Mouse (Mus musculus) limb, embryonic 11.5 days (tissue): Measurements from ENCODE around the gene Gprin2. TPM values are rescaled to one million over a fixed set of nuclear protein-coding genes. Genes with fewer than 3 reads are reported as not detected.

Source experiments
- ATAC-seq: fragments of 200-750 bp; cut with Nextera tagmentation; 2 replicates; pipeline ENCODE4 v1.8.0; 2017; ENCODE audit warnings: low read depth; ENCODE audit not compliant: insufficient number of reproducible peaks, low FRiP score, low TSS enrichment
- DNase-seq: peaks from one replicate; pipeline ENCODE4 v3.0.0-alpha.2; 2015; ENCODE audit warnings: low spot score
- H3K27ac ChIP-seq: fragments of 300-500 bp; sonication (generic); replicated peaks from 2 replicates; pipeline ENCODE4 v1.5.1; 2014; ENCODE audit warnings: low read depth, mild to moderate bottlenecking, low read length
- H3K27me3 ChIP-seq: fragments of 300-500 bp; sonication (generic); 2 replicates; pipeline ENCODE4 v1.6.1; 2014; ENCODE audit warnings: mild to moderate bottlenecking, low read length, mixed read lengths; ENCODE audit not compliant: control insufficient read depth, insufficient read depth
- H3K36me3 ChIP-seq: fragments of 300-500 bp; sonication (generic); 2 replicates; pipeline ENCODE4 v1.6.1; 2014; ENCODE audit warnings: mild to moderate bottlenecking, low read length, moderate library complexity, mixed read lengths; ENCODE audit not compliant: control insufficient read depth, insufficient read depth
- H3K4me1 ChIP-seq: fragments of 300-500 bp; sonication (generic); 2 replicates; pipeline ENCODE4 v1.6.1; 2014; ENCODE audit warnings: low read length, mixed read lengths; ENCODE audit not compliant: control insufficient read depth, insufficient read depth
- H3K4me2 ChIP-seq: fragments of 300-500 bp; sonication (generic); 2 replicates; pipeline ENCODE4 v1.6.1; 2014; ENCODE audit warnings: low read depth, mild to moderate bottlenecking, moderate library complexity; ENCODE audit not compliant: severe bottlenecking
- H3K4me3 ChIP-seq: fragments of 300-500 bp; sonication (generic); 2 replicates; pipeline ENCODE4 v1.5.1; 2014; ENCODE audit warnings: low read depth, low read length
- H3K9ac ChIP-seq: fragments of 300-500 bp; sonication (generic); 2 replicates; pipeline ENCODE4 v1.6.1; 2014; ENCODE audit warnings: mild to moderate bottlenecking, low read length
- H3K9me3 ChIP-seq: fragments of 300-500 bp; sonication (generic); 2 replicates; pipeline ENCODE4 v1.6.1; 2016; ENCODE audit warnings: low read length; ENCODE audit not compliant: control insufficient read depth
- WGBS: fragments of 180-500 bp; shearing (Covaris S2); extraction: QIAGEN DNeasy Blood & Tissue Kit; methylation state at CpG from one replicate; pipeline ENCODE4 v1.1.7; 2014; 5-methylcytosine and 5-hydroxymethylcytosine counted together
- polyA plus RNA-seq: library from polyadenylated mRNA; unstranded; fragments of >200 nt; fragmentation: Nextera tagmentation; extraction: Ambion mirVana; gene quantifications from 2 replicates; pipeline ENCODE4 v1.2.1, GENCODE M21; 2014

The Gprin2 gene
- polyA plus RNA-seq, 1 experiment from 2014 or later, result 0.44 TPM

DNA sequence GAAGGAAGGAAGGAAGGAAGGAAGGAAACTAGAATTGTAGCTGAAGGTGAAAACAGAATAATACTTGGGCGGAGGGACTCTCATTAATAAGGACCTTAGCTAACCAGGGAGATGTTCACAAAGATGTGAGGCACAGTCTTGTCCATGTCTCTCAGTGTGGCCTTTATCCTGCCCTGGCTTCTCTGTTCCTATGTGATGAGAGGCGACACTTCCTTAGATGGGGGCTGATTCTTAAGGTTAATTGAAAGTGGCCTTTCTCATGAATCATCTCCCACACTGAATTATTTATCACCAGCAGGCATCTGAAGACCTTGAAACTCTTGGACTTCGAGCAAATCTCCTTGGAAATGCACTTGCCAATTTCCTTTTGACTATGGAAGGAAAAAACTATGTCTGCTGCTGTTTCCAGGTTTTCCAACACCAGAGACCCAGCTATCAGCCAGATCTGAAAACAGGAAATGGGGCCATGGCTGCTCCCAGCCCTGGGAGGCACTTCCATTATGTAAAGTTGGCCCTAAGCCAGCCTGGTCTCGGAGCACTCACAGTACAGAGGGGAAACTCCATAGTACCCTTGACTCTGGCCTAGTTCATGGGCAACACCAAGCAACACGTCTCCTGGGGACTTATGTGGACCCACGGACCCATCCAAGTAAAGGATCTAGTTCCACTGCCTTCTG, 14.1 kb upstream of the Gprin2 start:
- Histone ChIP-seq H3K9me3 (no peaks in the 10 kb centered on the region), H3K4me1 (no peaks in the 10 kb centered on the region), H3K27ac (no peak overlapping the region), H3K27me3 (peaks cover 16% of the 10 kb centered on the region), H3K36me3 (no peaks in the 10 kb centered on the region), H3K4me3 (no peak overlapping the region), H3K9ac (no peak overlapping the region), H3K4me2 (no peak overlapping the region)
- WGBS, result 76% methylated on average over 6 of the region's 6 CpGs
- ATAC-seq, result no peak
- no peak for DNase-seq

- DNase-seq, result no peak
- no peak overlapping the region for H3K27ac ChIP-seq
- H3K4me1 ChIP-seq, result no peaks in the 10 kb centered on the region
- whole genome bisulfite sequencing, result 88% methylated on average over 4 of the region's 4 CpGs
- no peak overlapping the region for H3K4me2 ChIP-seq
- H3K9me3 ChIP-seq, result no peaks in the 10 kb centered on the region
- H3K9ac ChIP-seq, result no peak overlapping the region
- no peaks in the 10 kb centered on the region; the same call in 1 of the 2 replicates for H3K36me3 ChIP-seq
- no peak overlapping the region for H3K4me3 ChIP-seq
- ATAC-seq, result no peak
- no peaks in the 10 kb centered on the region for H3K27me3 ChIP-seq
These were observed 8.5 kb upstream of the Gprin2 start for GRCm38 (mm10) chr14:34209942-34210341.

DNA sequence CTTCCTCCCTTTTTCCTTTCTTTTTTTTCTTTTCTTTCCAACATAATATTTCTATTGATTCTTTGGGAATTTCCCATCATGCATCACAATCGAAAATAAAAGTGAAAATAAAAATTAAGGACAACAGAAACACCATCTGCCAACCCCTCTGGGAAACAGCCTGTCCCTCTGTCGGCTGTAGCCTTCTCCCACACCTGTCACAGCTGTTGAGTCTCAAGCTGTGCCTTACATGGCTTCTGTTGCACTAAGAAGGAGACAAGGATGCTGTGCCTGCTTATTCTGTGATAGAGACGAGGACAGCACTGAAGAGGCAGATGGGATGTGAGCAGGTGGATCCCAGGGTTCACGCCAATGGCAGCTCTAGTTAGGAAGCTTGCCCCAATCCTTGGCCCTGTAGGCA, 7.6 kb upstream of the Gprin2 start:
- H3K4me3 ChIP-seq, result no peak overlapping the region
- no peaks in the 10 kb centered on the region for H3K9me3 ChIP-seq
- DNase-seq (no peak), ATAC-seq (no peak)
- H3K27me3 ChIP-seq, result no peaks in the 10 kb centered on the region
- H3K36me3 ChIP-seq, result no peaks in the 10 kb centered on the region; the same call in 1 of the 2 replicates
- H3K4me2 ChIP-seq, result no peak overlapping the region
- no peak overlapping the region for H3K9ac ChIP-seq
- no peak overlapping the region for H3K27ac ChIP-seq
- 60% methylated on average over 4 of the region's 4 CpGs for WGBS
- H3K4me1 ChIP-seq, result no peaks in the 10 kb centered on the region

GRCm38 (mm10) chr14:34208651-34209050, 7.2 kb upstream of the Gprin2 start:
- Histone ChIP-seq H3K4me2 (no peak overlapping the region), H3K27ac (no peak overlapping the region), H3K9me3 (no peaks in the 10 kb centered on the region), H3K4me3 (no peak overlapping the region), H3K9ac (no peak overlapping the region), H3K27me3 (no peaks in the 10 kb centered on the region), H3K4me1 (no peaks in the 10 kb centered on the region), H3K36me3 (no peaks in the 10 kb centered on the region; the same call in 1 of the 2 replicates)
- DNase-seq (peak; percentile 46), ATAC-seq (no peak)
- WGBS, result 49% methylated on average over 2 of the region's 2 CpGs

DNA sequence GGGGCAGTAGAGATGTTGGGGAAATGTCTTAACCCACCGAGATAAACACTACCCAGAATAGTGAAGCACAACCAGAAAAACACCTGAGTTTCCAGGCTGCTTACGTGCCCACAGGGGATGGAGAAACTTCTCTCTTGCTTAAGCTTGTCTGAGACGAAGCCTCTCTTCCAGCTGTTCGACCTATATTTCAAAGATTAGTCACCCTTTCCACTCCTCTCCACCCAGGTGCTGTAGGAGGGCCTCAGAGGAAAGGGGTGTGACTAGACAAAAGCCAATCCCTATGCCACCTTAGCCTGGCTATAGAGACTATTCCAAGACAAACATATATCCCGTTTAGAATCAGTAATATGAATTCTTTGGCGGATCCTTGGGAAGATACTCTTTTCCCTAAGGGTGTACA, 6.5 kb upstream of the Gprin2 start:
- Histone ChIP-seq H3K9ac (no peak overlapping the region), H3K9me3 (no peaks in the 10 kb centered on the region), H3K27me3 (no peaks in the 10 kb centered on the region), H3K4me1 (no peaks in the 10 kb centered on the region), H3K4me3 (no peak overlapping the region), H3K4me2 (no peak overlapping the region), H3K27ac (no peak overlapping the region), H3K36me3 (no peaks in the 10 kb centered on the region; the same call in 1 of the 2 replicates)
- no peak for DNase-seq
- no peak for ATAC-seq
- WGBS, result 79% methylated on average over 6 of the region's 6 CpGs

DNA sequence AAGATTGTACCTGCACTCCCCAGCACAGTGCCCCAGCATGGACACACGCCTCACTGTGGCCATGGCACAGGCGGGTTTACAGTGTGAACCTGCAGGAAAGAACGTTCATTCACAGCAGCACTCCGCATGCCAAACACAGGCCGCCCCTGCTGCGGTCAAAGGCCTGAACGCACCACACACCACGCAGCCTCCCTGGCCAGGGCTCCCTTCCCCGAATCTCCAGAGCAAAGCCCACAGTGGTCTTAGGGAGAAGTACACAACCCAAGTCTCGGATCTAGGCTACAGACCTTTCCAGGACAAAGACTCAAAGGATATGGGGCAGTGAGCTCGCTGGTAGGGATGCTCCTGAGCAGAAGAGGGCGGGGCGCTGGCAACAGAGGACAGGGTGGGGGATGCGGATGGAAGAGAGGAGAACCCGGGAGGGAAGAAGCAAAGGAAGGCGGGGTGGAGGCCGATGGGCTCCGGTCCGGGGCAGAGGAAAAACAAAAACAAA, 669 bp downstream of the Gprin2 start:
- H3K36me3 ChIP-seq, result no peaks in the 10 kb centered on the region
- peak overlapping the region; percentile 67 for H3K4me3 ChIP-seq
- no peak overlapping the region for H3K27ac ChIP-seq
- H3K4me2 ChIP-seq, result peak overlapping the region; percentile 89
- DNase-seq (peak; percentile 55), ATAC-seq (peak; percentile 63)
- H3K9me3 ChIP-seq, result no peaks in the 10 kb centered on the region
- H3K9ac ChIP-seq, result peak overlapping the region; percentile 56
- H3K4me1 ChIP-seq, result 0 out of 2 replicates have a peak, but pooled peaks cover 3% of the 10 kb centered on the region
- 4% methylated on average over 19 of the region's 19 CpGs for WGBS
- no peaks in the 10 kb centered on the region for H3K27me3 ChIP-seq

- H3K36me3 ChIP-seq, result no peaks in the 10 kb centered on the region
- no peak for ATAC-seq
- no peak overlapping the region for H3K4me2 ChIP-seq
- H3K4me1 ChIP-seq, result 0 out of 2 replicates have a peak, but pooled peaks cover 3% of the 10 kb centered on the region
- H3K27me3 ChIP-seq, result no peaks in the 10 kb centered on the region
- no peak overlapping the region for H3K4me3 ChIP-seq
- DNase-seq, result no peak
- H3K27ac ChIP-seq, result no peak overlapping the region
- H3K9me3 ChIP-seq, result no peaks in the 10 kb centered on the region
- 0 out of 2 replicates have a peak overlapping the region, but pooled peaks have one; percentile 5 for H3K9ac ChIP-seq
- WGBS, result 23% methylated on average over 4 of the region's 4 CpGs
These were observed 4.7 kb downstream of the Gprin2 start for GRCm38 (mm10) chr14:34196706-34197105.

GRCm38 (mm10) chr14:34195466-34195865, 6.0 kb downstream of the Gprin2 start:
- ATAC-seq (no peak), DNase-seq (no peak)
- 90% methylated on average over 15 of the region's 15 CpGs for WGBS
- Histone ChIP-seq H3K4me1 (0 out of 2 replicates have a peak, but pooled peaks cover 3% of the 10 kb centered on the region), H3K4me3 (no peak overlapping the region), H3K27me3 (no peaks in the 10 kb centered on the region), H3K4me2 (no peak overlapping the region), H3K9ac (no peak overlapping the region), H3K9me3 (no peaks in the 10 kb centered on the region), H3K27ac (no peak overlapping the region), H3K36me3 (no peaks in the 10 kb centered on the region)
